Mouse (Mus musculus) midbrain, embryonic 10.5 days (tissue): ENCODE measurements around the gene A430078G23Rik. TPM values are rescaled to one million over a fixed set of nuclear protein-coding genes. Genes with fewer than 3 reads are reported as not detected.
"Not testable (repeated sequence)": the region's sequence is repeated elsewhere in the genome, so short reads cannot be mapped to it uniquely, and the experiment has no call there.

Source experiments
- DNase-seq: peaks from one replicate; pipeline ENCODE4 v3.0.0-alpha.2; 2017; ENCODE audit warnings: low spot score
- H3K27ac ChIP-seq: fragments of 300-500 bp; sonication (generic); replicated peaks from 2 replicates; pipeline ENCODE4 v1.5.1; 2016; ENCODE audit warnings: mild to moderate bottlenecking
- H3K27me3 ChIP-seq: fragments of 300-500 bp; sonication (generic); 2 replicates; pipeline ENCODE4 v1.6.1; 2016; ENCODE audit warnings: low read depth, mild to moderate bottlenecking; ENCODE audit not compliant: poor library complexity, severe bottlenecking
- H3K36me3 ChIP-seq: fragments of 300-500 bp; sonication (generic); 2 replicates; pipeline ENCODE4 v1.6.1; 2016; ENCODE audit warnings: mild to moderate bottlenecking, moderate library complexity
- H3K4me1 ChIP-seq: fragments of 300-500 bp; sonication (generic); 2 replicates; pipeline ENCODE4 v1.6.1; 2016
- H3K4me3 ChIP-seq: fragments of 300-500 bp; sonication (generic); 2 replicates; pipeline ENCODE4 v1.5.1; 2016; ENCODE audit warnings: mild to moderate bottlenecking, moderate library complexity
- H3K9me3 ChIP-seq: fragments of 300-500 bp; sonication (generic); replicated peaks from 2 replicates; pipeline ENCODE4 v1.6.1; 2016; ENCODE audit warnings: mild to moderate bottlenecking
- WGBS: fragments of 180-500 bp; shearing (Covaris S2); methylation state at CpG from one replicate; pipeline ENCODE4 v1.1.7; 2016; 5-methylcytosine and 5-hydroxymethylcytosine counted together
- polyA plus RNA-seq: library from polyadenylated mRNA; unstranded; fragments of >200 nt; fragmentation: Nextera tagmentation; extraction: Ambion mirVana; gene quantifications from 2 replicates; pipeline ENCODE4 v1.2.1, GENCODE M21; 2016

Gene A430078G23Rik
- polyA plus RNA-seq, 1 experiment from 2014 or later, result not detected

- 82% methylated on average over 2 of the region's 2 CpGs for WGBS
- Histone ChIP-seq H3K36me3 (no peaks in the 10 kb centered on the region), H3K9me3 (peaks cover 5% of the 10 kb centered on the region; the same call in 1 of the 2 replicates), H3K27ac (no peak overlapping the region), H3K27me3 (no peaks in the 10 kb centered on the region), H3K4me1 (no peaks in the 10 kb centered on the region), H3K4me3 (no peak overlapping the region)
- DNase-seq, result no peak
Measured at GRCm38 (mm10) chr8:3331692-3332091, 21.5 kb upstream of the A430078G23Rik start.

GRCm38 (mm10) chr8:3335881-3336280 is 17.3 kb upstream of the A430078G23Rik start:
- H3K36me3 ChIP-seq, result no peaks in the 10 kb centered on the region
- no peak overlapping the region for H3K4me3 ChIP-seq
- peaks cover 13% of the 10 kb centered on the region; the same call in 1 of the 2 replicates for H3K9me3 ChIP-seq
- no peaks in the 10 kb centered on the region for H3K27me3 ChIP-seq
- 88% methylated on average over 1 of the region's 1 CpGs for WGBS
- H3K4me1 ChIP-seq, result no peaks in the 10 kb centered on the region
- DNase-seq, result no peak
- no peak overlapping the region for H3K27ac ChIP-seq

DNA sequence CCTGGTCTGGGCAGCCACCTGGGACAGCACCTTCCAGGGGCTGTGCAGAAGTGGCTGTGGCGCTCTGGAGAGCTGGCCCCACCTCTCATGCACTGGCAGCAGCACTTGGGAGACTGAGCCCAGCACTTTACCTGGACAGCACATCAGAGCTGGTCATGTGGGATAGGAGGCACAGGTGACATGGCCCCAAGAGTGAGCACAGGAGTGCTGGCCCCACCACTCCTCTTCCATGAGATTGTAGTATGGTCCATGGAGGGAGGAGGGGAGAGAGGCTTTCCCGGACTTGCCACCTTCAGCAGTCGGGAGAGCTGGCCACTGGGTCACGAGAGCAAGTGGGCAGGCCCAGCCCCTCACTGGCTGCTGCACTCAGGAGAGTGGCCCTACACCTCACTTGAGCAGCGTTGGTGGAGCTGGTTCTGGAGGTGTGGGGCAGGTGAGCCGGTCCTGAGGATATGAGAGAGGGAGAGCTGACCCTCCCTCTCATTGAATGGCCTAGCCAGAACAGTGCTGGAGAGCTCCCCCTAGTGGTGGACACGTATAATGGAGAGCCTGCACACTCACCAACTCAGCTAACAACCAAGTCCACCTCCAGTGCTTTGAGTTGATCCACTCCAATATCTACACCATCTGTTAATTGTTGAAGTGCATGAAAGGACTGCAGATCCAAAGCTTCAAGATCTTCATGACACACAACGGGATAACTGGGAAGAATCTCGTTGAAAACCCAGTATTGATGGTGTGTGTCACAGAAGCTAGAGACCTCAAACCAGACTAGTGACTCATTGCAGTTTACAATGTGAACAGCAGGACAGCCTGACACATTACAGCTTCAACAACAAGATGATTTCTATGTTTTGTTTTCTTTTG is 16.3 kb upstream of the A430078G23Rik start:
- Histone ChIP-seq H3K4me3 (no peak overlapping the region), H3K27ac (no peak overlapping the region), H3K27me3 (no peaks in the 10 kb centered on the region), H3K4me1 (no peaks in the 10 kb centered on the region), H3K36me3 (no peaks in the 10 kb centered on the region), H3K9me3 (peaks cover 13% of the 10 kb centered on the region; the same call in 1 of the 2 replicates)
- WGBS, result 63% methylated on average over 9 of the region's 9 CpGs
- peak; percentile 35 for DNase-seq

DNA sequence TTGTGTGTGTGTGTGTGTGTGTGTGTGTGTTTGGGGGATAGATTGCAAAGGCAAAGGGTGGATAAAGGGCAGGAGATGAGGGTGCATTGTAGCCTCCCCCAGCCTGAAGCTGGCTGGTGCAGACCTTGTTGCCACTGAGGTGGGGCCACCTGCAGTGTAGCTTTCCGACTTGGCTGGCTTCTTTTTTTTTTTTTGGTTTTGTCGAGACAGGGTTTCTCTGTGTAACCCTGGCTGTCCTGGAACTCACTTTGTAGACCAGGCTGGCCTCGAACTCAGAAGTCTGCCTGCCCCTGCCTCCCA is 15.7 kb upstream of the A430078G23Rik start:
- H3K9me3 ChIP-seq, result peaks cover 13% of the 10 kb centered on the region; the same call in 1 of the 2 replicates
- H3K4me3 ChIP-seq, DNase-seq, H3K36me3 ChIP-seq, H3K27ac ChIP-seq, H3K4me1 ChIP-seq, H3K27me3 ChIP-seq: not testable (repeated sequence)
- WGBS, result 97% methylated on average over 3 of the region's 3 CpGs

- Histone ChIP-seq H3K4me1 (no peaks in the 10 kb centered on the region), H3K27me3 (no peaks in the 10 kb centered on the region), H3K36me3 (no peaks in the 10 kb centered on the region), H3K9me3 (peaks cover 13% of the 10 kb centered on the region; the same call in 1 of the 2 replicates), H3K4me3 (no peak overlapping the region), H3K27ac (no peak overlapping the region)
- WGBS, result 93% methylated on average over 11 of the region's 11 CpGs
- DNase-seq, result no peak
Measured at GRCm38 (mm10) chr8:3337971-3338370, 15.2 kb upstream of the A430078G23Rik start.

DNA sequence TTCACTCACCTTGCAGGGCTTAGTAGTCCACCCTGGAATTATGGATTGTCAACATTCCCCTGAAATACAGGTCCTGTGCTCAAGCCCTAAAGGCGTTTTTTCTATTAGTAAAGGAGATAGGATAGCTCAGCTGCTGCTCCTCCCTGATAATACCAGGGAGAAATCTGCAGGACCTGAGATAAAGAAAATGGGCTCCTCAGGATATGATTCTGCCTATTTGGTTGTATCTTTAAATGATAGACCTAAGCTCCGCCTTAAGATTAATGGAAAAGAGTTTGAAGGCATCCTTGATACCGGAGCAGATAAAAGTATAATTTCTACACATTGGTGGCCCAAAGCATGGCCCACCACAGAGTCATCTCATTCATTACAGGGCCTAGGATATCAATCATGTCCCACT is 12.5 kb upstream of the A430078G23Rik start:
- H3K36me3 ChIP-seq, H3K27ac ChIP-seq, H3K4me1 ChIP-seq, H3K27me3 ChIP-seq, H3K4me3 ChIP-seq, DNase-seq: not testable (repeated sequence)
- WGBS, result 91% methylated on average over 3 of the region's 3 CpGs
- H3K9me3 ChIP-seq, result peaks cover 16% of the 10 kb centered on the region; the same call in 1 of the 2 replicates

GRCm38 (mm10) chr8:3345337-3345736 is 7.9 kb upstream of the A430078G23Rik start:
- H3K27me3 ChIP-seq, result no peaks in the 10 kb centered on the region
- 97% methylated on average over 6 of the region's 6 CpGs for WGBS
- no peak overlapping the region for H3K27ac ChIP-seq
- no peak for DNase-seq
- H3K4me3 ChIP-seq, result no peak overlapping the region
- H3K36me3 ChIP-seq, result no peaks in the 10 kb centered on the region
- H3K9me3 ChIP-seq, result peaks cover 9% of the 10 kb centered on the region
- no peaks in the 10 kb centered on the region for H3K4me1 ChIP-seq

- WGBS, result 90% methylated on average over 5 of the region's 5 CpGs
- no peak for DNase-seq
- Histone ChIP-seq H3K27ac (no peak overlapping the region), H3K4me1 (no peaks in the 10 kb centered on the region), H3K27me3 (no peaks in the 10 kb centered on the region), H3K9me3 (peaks cover 11% of the 10 kb centered on the region), H3K36me3 (no peaks in the 10 kb centered on the region), H3K4me3 (no peak overlapping the region)
Measured at GRCm38 (mm10) chr8:3346691-3347413, 6.4 kb upstream of the A430078G23Rik start.

DNA sequence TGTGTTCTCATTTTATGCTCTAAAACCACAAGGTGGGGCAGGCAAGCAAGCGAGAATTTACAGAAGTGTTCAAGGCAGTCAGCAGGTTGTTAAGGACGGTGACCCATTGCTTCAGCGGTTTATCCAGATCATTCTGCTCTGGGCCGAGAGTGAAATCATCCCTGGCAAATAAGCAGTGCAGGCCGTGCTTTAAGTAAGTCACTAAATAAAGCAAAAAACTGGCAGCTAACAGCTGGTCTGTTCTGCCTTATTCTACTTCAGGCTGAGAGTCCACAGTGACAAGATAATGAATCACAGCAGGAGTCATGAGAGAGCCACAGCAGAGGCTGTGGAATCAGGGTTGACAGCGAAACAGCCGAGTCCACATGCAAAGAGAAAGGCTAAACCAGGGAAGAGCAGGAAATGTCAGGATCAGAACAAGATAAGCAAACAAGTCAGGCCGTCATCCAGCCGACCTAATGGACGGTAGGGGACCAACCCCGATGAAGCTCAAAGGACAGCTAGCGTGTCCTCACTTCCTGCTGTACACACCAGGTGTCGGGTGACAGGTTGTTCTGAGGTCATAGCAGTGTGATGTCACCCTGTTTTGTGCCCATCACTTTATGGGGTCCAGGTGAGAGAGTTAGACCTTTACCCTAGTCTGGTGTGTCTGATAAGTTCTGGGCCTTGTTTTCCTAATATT is 4.9 kb upstream of the A430078G23Rik start:
- no peak overlapping the region for H3K4me3 ChIP-seq
- no peaks in the 10 kb centered on the region for H3K4me1 ChIP-seq
- no peak overlapping the region for H3K27ac ChIP-seq
- 61% methylated on average over 13 of the region's 13 CpGs for WGBS
- H3K9me3 ChIP-seq, result peaks cover 11% of the 10 kb centered on the region
- no peaks in the 10 kb centered on the region for H3K27me3 ChIP-seq
- H3K36me3 ChIP-seq, result no peaks in the 10 kb centered on the region
- DNase-seq, result no peak

GRCm38 (mm10) chr8:3350747-3351146 is 2.5 kb upstream of the A430078G23Rik start:
- Histone ChIP-seq H3K27ac (no peak overlapping the region), H3K4me3 (no peak overlapping the region), H3K27me3 (no peaks in the 10 kb centered on the region), H3K4me1 (no peaks in the 10 kb centered on the region), H3K36me3 (no peaks in the 10 kb centered on the region), H3K9me3 (peaks cover 8% of the 10 kb centered on the region)
- WGBS, result 77% methylated on average over 6 of the region's 6 CpGs
- DNase-seq, result no peak

DNA sequence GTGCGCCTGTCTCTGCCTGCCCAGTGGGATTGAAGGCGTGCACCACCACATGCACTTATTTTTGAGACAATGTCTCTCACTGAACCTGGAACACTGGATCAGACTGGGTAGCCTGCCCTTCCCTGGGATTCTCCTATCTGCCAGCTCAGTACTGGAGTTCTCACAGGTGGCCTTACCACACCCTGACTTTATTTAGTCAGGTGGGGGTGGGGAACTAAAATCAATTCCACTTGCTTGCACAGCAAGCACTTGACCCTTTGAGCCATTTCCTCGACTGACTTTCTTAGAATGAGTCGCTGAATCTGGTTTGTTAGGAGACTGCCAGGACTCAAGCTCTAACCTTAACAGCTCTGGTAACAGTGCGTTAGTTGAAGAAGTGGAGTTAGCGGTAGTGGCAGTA is 500 bp upstream of the A430078G23Rik start:
- no peaks in the 10 kb centered on the region for H3K36me3 ChIP-seq
- 84% methylated on average over 6 of the region's 6 CpGs for WGBS
- DNase-seq, result no peak
- H3K4me1 ChIP-seq, result no peaks in the 10 kb centered on the region
- no peak overlapping the region for H3K4me3 ChIP-seq
- no peaks in the 10 kb centered on the region for H3K27me3 ChIP-seq
- 0 out of 2 replicates have a peak, but pooled peaks cover 3% of the 10 kb centered on the region for H3K9me3 ChIP-seq
- H3K27ac ChIP-seq, result no peak overlapping the region

DNA sequence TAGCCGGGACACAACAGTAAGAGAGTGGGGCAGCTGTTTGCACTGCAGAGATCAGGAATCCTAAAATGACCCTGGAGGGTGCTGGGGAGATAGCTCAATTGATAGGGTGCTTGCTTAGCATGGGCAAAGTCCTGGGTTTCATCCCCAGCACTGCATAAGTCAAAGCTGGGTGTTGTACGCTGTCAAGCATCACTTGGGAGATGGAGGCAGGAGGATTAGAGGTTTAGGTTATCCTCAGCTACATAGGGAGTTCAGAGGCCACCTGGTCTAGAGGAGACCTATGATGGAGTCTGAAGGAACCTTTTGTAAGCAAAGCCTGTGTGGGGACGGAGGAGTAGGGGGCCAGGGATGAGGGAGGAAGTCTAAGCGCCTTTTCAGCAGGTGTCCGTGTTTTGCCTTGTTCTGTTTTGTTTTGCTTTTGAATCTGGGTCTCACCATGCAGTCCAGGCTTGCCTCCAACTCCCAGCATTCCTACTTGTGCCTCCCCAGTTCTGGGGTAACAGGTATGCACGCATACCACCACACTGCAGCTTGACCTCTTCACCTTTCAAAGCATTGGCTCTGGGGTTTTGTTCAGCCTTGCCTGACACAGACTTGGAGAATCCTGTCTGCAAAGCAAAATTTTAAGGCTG is 712 bp downstream of the A430078G23Rik start:
- no peak for DNase-seq
- H3K36me3 ChIP-seq, result no peaks in the 10 kb centered on the region
- 0 out of 2 replicates have a peak, but pooled peaks cover 3% of the 10 kb centered on the region for H3K9me3 ChIP-seq
- H3K4me1 ChIP-seq, result no peaks in the 10 kb centered on the region
- no peak overlapping the region for H3K4me3 ChIP-seq
- no peak overlapping the region for H3K27ac ChIP-seq
- WGBS, result 72% methylated on average over 6 of the region's 6 CpGs
- H3K27me3 ChIP-seq, result no peaks in the 10 kb centered on the region
